Mouse (Mus musculus): ENCODE measurements around the gene 5031439G07Rik. TPM values are rescaled to one million over a fixed set of nuclear protein-coding genes. Genes with fewer than 3 reads are reported as not detected.

5031439G07Rik gene
- 26.6 TPM for polyA plus RNA-seq (2014; fragmentation: Illumina TruSeq; extraction: RNeasy Lipid Tissue Mini Kit (QIAGEN cat#74804))

DNA sequence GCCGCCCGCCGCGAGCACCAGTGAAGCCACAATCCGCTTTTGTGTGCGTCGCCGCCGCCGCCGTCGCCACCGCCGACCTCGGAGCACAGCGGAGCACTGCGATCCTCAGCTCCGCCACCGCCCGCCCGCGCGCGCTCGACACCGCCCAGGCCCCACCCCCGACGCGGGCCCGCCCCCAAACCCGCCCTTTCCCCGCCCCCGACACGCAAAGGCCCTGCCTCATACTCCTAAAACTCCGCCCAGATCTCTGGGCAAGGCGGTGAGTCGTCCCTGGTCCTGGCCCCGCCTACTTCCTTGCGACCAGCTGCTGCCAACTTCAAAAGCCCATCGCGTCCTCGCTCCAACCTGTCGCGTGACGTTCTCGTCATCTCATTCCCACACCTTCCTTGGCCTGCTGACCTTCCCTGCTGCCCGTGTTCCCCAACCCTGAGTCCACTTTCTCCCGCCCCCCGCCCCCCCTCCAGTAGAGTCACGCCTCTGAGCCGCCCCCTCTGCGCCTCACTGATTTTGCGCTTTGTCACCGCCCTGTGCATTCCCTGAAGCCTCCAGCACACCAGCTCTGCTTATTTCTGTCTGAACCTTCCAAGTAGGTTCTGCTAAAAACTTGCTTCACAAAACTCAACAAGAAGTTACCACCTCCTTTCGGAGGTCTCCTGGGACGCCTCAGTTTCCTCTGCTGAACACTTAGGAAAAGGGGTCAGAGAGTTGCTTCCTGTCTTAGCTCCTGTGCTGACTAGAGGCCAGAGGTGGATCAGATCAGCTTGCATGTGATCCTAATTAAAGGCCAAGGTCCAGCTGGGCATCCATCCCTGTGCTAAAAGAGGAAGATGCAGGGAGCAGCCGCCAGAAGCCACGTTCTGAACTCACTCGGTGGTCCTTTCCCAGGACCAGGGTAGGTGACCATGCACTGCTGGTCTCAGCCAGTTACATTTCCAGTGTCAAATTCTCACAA lies at the start of gene 5031439G07Rik:
5031439G07Rik (minus strand) TSS at position 678 of the 952 bp plus-strand sequence.

DNA sequence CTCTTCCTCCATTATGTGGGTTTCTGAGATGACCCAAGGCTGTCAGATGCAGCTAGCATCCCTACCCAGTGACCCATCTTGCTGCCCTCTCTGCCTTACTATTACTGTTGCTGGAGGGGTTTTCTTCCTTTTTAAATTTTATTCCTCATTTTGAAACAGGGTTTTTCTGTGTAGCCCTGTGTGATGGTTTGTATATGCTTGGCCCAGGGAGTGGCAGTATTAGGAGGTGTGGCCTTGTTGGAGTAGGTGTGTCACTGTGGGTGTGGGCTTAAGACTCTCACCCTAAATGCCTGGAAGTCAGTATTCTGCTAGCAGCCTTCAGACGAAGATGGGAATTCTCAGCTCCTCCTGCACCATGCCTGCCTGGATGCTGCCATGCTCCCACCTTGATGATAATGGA lies 40.3 kb upstream of the 5031439G07Rik start, which contains the start of gene Fam118a:
Fam118a (plus strand) TSS at position 301 of the 400 bp plus-strand sequence.

DNA sequence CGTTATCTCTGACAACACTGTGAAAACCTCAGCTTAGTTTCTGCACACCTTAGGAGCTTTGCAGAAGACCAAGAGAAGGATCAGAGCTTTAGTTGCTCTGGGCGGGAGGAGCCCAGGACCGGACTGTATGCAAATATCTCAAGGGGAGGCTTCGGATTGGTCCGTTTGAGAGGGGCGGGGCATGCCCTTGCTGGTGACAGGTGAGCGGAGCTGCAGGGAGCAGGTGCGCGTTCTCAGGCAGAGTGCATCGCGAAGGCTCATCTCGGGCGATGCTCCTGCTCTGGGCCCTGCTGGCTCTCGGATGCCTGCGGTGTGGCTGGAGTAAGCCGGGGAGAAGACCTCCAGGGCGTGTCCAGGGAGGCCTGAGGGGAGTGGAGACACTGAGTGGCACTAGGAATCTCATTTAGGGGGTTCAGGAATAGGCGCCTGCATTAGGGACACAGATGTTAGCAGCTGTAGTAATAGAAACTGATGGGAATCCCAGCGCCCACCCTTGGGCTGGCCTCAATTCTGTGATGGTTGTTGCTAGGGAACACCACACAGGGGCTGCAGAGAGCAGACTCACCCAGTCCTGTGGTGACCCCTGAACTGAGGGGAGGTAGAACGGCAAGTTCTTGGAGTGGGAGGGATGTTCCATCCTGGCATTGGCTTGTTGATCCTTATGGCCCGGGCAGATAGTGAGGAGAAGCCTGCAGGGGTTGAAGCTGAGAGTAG lies 28.8 kb upstream of the 5031439G07Rik start, which contains the start of gene Upk3a:
Upk3a (plus strand) TSS at position 191 of the 714 bp plus-strand sequence.

DNA sequence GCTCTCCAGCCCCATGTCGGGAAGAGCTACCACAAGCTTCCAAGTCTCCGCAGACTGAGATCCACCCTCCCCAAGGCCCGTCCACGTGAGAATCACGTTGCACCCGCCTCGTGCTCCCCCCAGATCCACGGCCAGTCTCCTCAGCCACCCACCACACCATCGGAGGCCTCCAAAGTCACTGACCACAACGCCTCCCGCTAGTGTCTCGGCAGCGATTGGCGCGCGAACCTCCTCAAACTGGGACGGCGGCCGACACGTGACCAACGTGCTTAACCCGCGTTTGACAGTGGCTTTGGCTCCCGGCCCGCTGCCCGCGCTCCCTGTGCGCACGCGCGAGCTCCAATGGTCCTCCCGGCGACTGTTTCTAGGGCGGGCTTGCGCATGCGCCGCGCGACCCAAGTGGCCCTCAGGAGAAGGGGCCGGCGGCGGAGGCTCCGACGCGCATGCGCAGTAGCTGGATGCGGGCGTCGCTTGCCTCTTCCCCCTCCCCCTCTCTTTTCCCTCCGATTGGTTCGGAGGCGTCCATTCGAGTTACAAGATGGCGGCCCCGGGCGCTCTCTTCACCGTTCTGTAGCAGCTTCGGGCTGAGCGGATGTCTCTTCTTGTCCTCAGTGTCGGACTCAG lies 65.4 kb downstream of the 5031439G07Rik start, which contains the start of gene Nup50:
Nup50 (plus strand) TSS at position 528 of the 624 bp plus-strand sequence.

DNA sequence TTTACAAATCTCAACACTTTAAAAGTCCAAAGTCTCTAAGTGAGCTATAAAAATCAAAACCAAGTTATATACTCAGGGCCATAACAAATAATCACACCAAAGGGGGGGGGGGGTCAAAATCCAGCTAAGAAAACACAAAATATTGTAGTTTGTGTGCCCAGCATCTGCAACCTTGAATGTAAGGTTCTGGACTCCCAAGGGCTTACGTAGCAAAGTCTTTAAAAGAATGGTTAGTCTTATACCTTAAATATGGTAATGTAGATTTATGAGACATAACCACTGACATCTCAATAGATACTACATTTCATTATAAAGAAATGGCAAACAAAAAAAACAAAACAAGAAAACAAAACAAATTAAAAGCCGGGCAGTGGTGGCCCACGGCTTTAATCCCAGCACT lies 68.4 kb downstream of the 5031439G07Rik start, which contains the start of gene Gm29666:
Gm29666 (minus strand) TSS at position 101 of the 400 bp plus-strand sequence.

Other genes starting within 250 kb of the 5031439G07Rik start
- gene Phf21b, start 132.5 kb downstream of the 5031439G07Rik start, polyA plus RNA-seq (2014; fragmentation: Illumina TruSeq; extraction: RNeasy Lipid Tissue Mini Kit (QIAGEN cat#74804)): not detected
- 0.31 TPM for gene Gm29666, start 68.5 kb downstream of the 5031439G07Rik start, polyA plus RNA-seq (2014; fragmentation: Illumina TruSeq; extraction: RNeasy Lipid Tissue Mini Kit (QIAGEN cat#74804))
- gene Nup50, start 65.1 kb downstream of the 5031439G07Rik start, polyA plus RNA-seq (2014; fragmentation: Illumina TruSeq; extraction: RNeasy Lipid Tissue Mini Kit (QIAGEN cat#74804)): 21.8 TPM
- not detected for gene Upk3a, start 28.6 kb upstream of the 5031439G07Rik start, polyA plus RNA-seq (2014; fragmentation: Illumina TruSeq; extraction: RNeasy Lipid Tissue Mini Kit (QIAGEN cat#74804))
- 62.2 TPM for gene Fam118a, start 40.4 kb upstream of the 5031439G07Rik start, polyA plus RNA-seq (2014; fragmentation: Illumina TruSeq; extraction: RNeasy Lipid Tissue Mini Kit (QIAGEN cat#74804))
- 6.0 TPM for gene Smc1b, start 143.4 kb upstream of the 5031439G07Rik start, polyA plus RNA-seq (2014; fragmentation: Illumina TruSeq; extraction: RNeasy Lipid Tissue Mini Kit (QIAGEN cat#74804))
- not detected for gene Ribc2, start 143.5 kb upstream of the 5031439G07Rik start, polyA plus RNA-seq (2014; fragmentation: Illumina TruSeq; extraction: RNeasy Lipid Tissue Mini Kit (QIAGEN cat#74804))
- gene Fbln1, start 217.4 kb upstream of the 5031439G07Rik start, polyA plus RNA-seq (2014; fragmentation: Illumina TruSeq; extraction: RNeasy Lipid Tissue Mini Kit (QIAGEN cat#74804)): 15.8 TPM

Data from ovary, adult 10 weeks (tissue).